Mouse (Mus musculus): Measurements from ENCODE around the gene 5730480H06Rik.

Gene 5730480H06Rik

GRCm38 (mm10) chr5:48327652-48328051, at the start of gene 5730480H06Rik:
TSS of gene 5730480H06Rik (plus strand) at chr5:48327952.
- DNase-seq, result no peak

- DNase-seq, result peak; percentile 94
Observed at GRCm38 (mm10) chr5:48301186-48301585, 26.6 kb upstream of the 5730480H06Rik start.

- DNase-seq, result no peak
Observed at GRCm38 (mm10) chr5:48315057-48315602, 12.6 kb upstream of the 5730480H06Rik start.

- no peak for DNase-seq
Observed at GRCm38 (mm10) chr5:48320597-48320996, 7.2 kb upstream of the 5730480H06Rik start.

- DNase-seq, result no peak
Observed at GRCm38 (mm10) chr5:48326221-48326620, 1.5 kb upstream of the 5730480H06Rik start.

GRCm38 (mm10) chr5:48329751-48330150, 2.0 kb downstream of the 5730480H06Rik start:
- no peak for DNase-seq

GRCm38 (mm10) chr5:48330817-48331216, 3.1 kb downstream of the 5730480H06Rik start:
- DNase-seq, result no peak

- no peak for DNase-seq
Observed at GRCm38 (mm10) chr5:48331441-48331840, 3.7 kb downstream of the 5730480H06Rik start.

- no peak for DNase-seq
Observed at GRCm38 (mm10) chr5:48333407-48333806, 5.7 kb downstream of the 5730480H06Rik start.

- no peak for DNase-seq
Observed at GRCm38 (mm10) chr5:48333884-48334513, 6.2 kb downstream of the 5730480H06Rik start.

- peak; percentile 27 for DNase-seq
Observed at GRCm38 (mm10) chr5:48340808-48341433, 13.2 kb downstream of the 5730480H06Rik start.

GRCm38 (mm10) chr5:48345095-48345982, 17.6 kb downstream of the 5730480H06Rik start:
- DNase-seq, result no peak

GRCm38 (mm10) chr5:48345983-48346648, 18.4 kb downstream of the 5730480H06Rik start:
- DNase-seq, result no peak

- DNase-seq, result no peak
Observed at GRCm38 (mm10) chr5:48349309-48349708, 21.6 kb downstream of the 5730480H06Rik start.

- DNase-seq, result peak; percentile 99
Observed at GRCm38 (mm10) chr5:48371890-48372766, 44.4 kb downstream of the 5730480H06Rik start.

GRCm38 (mm10) chr5:48402497-48402896, 74.7 kb downstream of the 5730480H06Rik start:
- DNase-seq, result no peak

GRCm38 (mm10) chr5:48408276-48408675, 80.5 kb downstream of the 5730480H06Rik start:
- DNase-seq, result no peak

GRCm38 (mm10) chr5:48410348-48410747, 82.6 kb downstream of the 5730480H06Rik start:
- DNase-seq, result no peak

- no peak for DNase-seq
Observed at GRCm38 (mm10) chr5:48411462-48411861, 83.7 kb downstream of the 5730480H06Rik start.

GRCm38 (mm10) chr5:48412261-48412660, 84.5 kb downstream of the 5730480H06Rik start:
- DNase-seq, result no peak

- DNase-seq, result no peak
Observed at GRCm38 (mm10) chr5:48419741-48420140, 92.0 kb downstream of the 5730480H06Rik start.

GRCm38 (mm10) chr5:48421957-48422356, 94.2 kb downstream of the 5730480H06Rik start:
- DNase-seq, result no peak
